Comparison of ENCODE assay signal across 20 mouse cellular contexts in genomic region chr1:155297203-155297602, GRCm38 (mm10). TPM values are rescaled to one million over a fixed set of nuclear protein-coding genes. Genes with fewer than 3 reads are reported as not detected.
"Had no signal": no experiment of that assay in that cellular context is flagged by ENCODE, and none has a peak within 500 bp of the region (broad histone marks: within the 10 kb centered on the region; RNA-seq: fewer than 3 reads in every experiment).

No protein-coding gene starts in this region.

- H3K27me3 ChIP-seq: lung, embryonic 15.5 days; megakaryocyte, embryonic 14.5 days; midbrain, embryonic 13.5 days; midbrain, embryonic 15.5 days; neural tube, embryonic 12.5 days had no signal

- H3K9ac ChIP-seq: liver, postnatal 0 days; lung, embryonic 15.5 days; midbrain, embryonic 13.5 days; midbrain, embryonic 15.5 days; neural tube, embryonic 12.5 days had no signal

- DNase-seq: liver, postnatal 0 days; lung, adult 2 months; lung, postnatal 14 days; lung, postnatal 36 days; retina, postnatal 1 day; right cerebral cortex, adult 18-20 months; right cerebral cortex, postnatal 25 days; right cerebral cortex, postnatal 4 days; spleen, adult 18-20 months; thymus, adult 18-20 months; thymus, postnatal 14 days; thymus, postnatal 36 days had no signal

- H3K27ac ChIP-seq: lung, embryonic 15.5 days; macrophage; midbrain, embryonic 13.5 days; midbrain, embryonic 15.5 days; neural tube, embryonic 12.5 days had no signal

- H3K4me3 ChIP-seq: lung, embryonic 15.5 days; megakaryocyte, embryonic 14.5 days; midbrain, embryonic 13.5 days; midbrain, embryonic 15.5 days; neural tube, embryonic 12.5 days had no signal

- H3K4me1 ChIP-seq: lung, embryonic 15.5 days; midbrain, embryonic 15.5 days; neural tube, embryonic 12.5 days had no signal

- H3K4me2 ChIP-seq: lung, embryonic 15.5 days; midbrain, embryonic 11.5 days; midbrain, embryonic 13.5 days; midbrain, embryonic 15.5 days; neural tube, embryonic 12.5 days had no signal

- H3K9me3 ChIP-seq: lung, embryonic 15.5 days; megakaryocyte, embryonic 14.5 days; midbrain, embryonic 13.5 days; midbrain, embryonic 15.5 days; neural tube, embryonic 12.5 days had no signal

- H3K36me3 ChIP-seq: lung, embryonic 15.5 days; midbrain, embryonic 15.5 days had no signal

- ATAC-seq: liver, postnatal 0 days; lung, postnatal 0 days; midbrain, embryonic 13.5 days; midbrain, embryonic 15.5 days had no signal

RNA-seq across cellular contexts. Expression of gene BC034090, which starts 53.0 kb away (rescaled TPM):
- polyA plus RNA-seq: macrophage had no signal
